Mouse (Mus musculus) bone marrow, adult 2 months (tissue): Measurements from ENCODE around the gene Emp1.

Experiments
- CTCF ChIP-seq: fragments of 200-500 bp; IDR thresholded peaks from 2 replicates; pipeline ENCODE4 v1.5.1; 2011; ENCODE audit warnings: low read length, control low read depth; ENCODE audit not compliant: control insufficient read depth, insufficient read depth
- POLR2A ChIP-seq: fragments of 200-500 bp; IDR thresholded peaks from 2 replicates; pipeline ENCODE4 v1.6.1; 2011; ENCODE audit warnings: low read depth, mild to moderate bottlenecking, control low read depth, low read length, borderline replicate concordance; ENCODE audit not compliant: control insufficient read depth

DNA sequence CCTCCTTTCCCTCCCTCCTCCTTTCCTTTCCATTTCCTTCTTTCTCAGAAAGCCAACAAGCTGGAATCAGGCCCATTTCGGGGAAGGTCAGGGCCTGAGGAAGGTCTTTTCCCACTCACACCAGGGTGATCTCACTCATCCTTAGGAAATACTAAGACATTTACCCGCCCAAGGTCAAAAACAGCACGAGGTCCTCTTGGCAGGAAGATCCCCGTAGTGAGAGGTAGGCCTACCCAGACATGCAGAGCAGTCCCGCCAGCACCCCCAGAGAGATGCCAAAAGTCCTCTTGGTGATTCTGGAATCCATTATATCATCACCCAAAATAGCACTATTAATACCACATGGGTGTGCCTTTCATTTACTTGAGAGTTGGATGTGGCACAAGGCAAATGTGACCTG, 36.5 kb downstream of the Emp1 start:
- TF ChIP-seq CTCF (no peak), POLR2A (no peak)
